Mouse (Mus musculus): ENCODE measurements around the gene Tnxb.

DNA sequence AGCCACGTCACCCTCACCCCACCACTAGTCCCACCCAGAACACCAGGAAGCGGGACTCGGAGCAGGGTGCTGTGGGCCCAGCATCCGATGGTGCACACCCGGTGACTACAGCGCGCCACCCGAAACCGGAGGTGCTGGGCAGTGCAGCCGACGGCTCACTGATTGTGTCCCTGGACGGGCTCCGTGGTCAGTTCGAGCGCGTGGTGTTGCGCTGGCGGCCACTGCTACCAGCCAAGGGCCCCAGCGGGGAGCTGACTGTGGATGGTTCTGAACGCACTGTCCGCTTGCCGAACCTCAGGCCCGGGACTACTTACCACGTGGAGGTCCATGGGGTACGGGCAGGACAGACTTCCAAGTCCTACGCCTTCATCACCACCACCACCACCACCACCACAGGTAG is 9.9 kb downstream of the Tnxb start:
- TF ChIP-seq CTCF (IDR thresholded peaks at IDR 0.05; ENCODE audit: insufficient read depth, low read depth, low read length) (no peak), POLR2A (IDR thresholded peaks at IDR 0.05; ENCODE audit: insufficient read depth, low read depth, low read length) (no peak)

All from olfactory bulb, adult 2 months (tissue).